Mouse (Mus musculus) erythroblast, embryonic 14.5 days (primary cell): Measurements from ENCODE around the gene Qk. TPM values are rescaled to one million over a fixed set of nuclear protein-coding genes. Genes with fewer than 3 reads are reported as not detected.

Source experiments
- H3K27me3 ChIP-seq: 2 replicates; pipeline ENCODE4 v1.6.1; 2012; ENCODE audit warnings: inconsistent platforms; ENCODE audit not compliant: control insufficient read depth
- H3K36me3 ChIP-seq: 2 replicates; pipeline ENCODE4 v1.6.1; 2012; ENCODE audit warnings: mild to moderate bottlenecking, inconsistent platforms; ENCODE audit not compliant: control insufficient read depth
- H3K4me1 ChIP-seq: 2 replicates; pipeline ENCODE4 v1.6.1; 2012; ENCODE audit warnings: inconsistent platforms; ENCODE audit not compliant: control insufficient read depth
- H3K4me3 ChIP-seq: replicated peaks from 2 replicates; pipeline ENCODE3; 2012; ENCODE audit warnings: moderate library complexity, mild to moderate bottlenecking, inconsistent platforms
- H3K9me3 ChIP-seq: 2 replicates; pipeline ENCODE4 v1.6.1; 2012; ENCODE audit warnings: low read length, inconsistent platforms, mixed read lengths; ENCODE audit not compliant: control insufficient read depth
- GATA1 ChIP-seq: IDR thresholded peaks from 2 replicates; pipeline ENCODE4 v1.6.1; 2012; ENCODE audit warnings: low read length, inconsistent platforms, mixed read lengths
- TAL1 ChIP-seq: IDR thresholded peaks from 3 replicates; pipeline ENCODE4 v1.6.1; 2012; ENCODE audit warnings: low read length, inconsistent platforms, mixed read lengths
- polyA plus RNA-seq: library from polyadenylated mRNA; stranded (reverse); fragments of >175 nt; gene quantifications from 2 replicates; pipeline ENCODE4 v1.2.3, GENCODE M21; 2012

Qk gene
- polyA plus RNA-seq, 1 experiment: 0.82 TPM

GRCm38 (mm10) chr17:10216164-10216563, 103.5 kb downstream of the Qk start:
- Histone ChIP-seq H3K9me3 (no peaks in the 10 kb centered on the region), H3K27me3 (no peaks in the 10 kb centered on the region), H3K4me1 (no peaks in the 10 kb centered on the region), H3K36me3 (peaks cover 38% of the 10 kb centered on the region), H3K4me3 (no peak overlapping the region)
- TF ChIP-seq TAL1 (no peak), GATA1 (no peak)

GRCm38 (mm10) chr17:10209154-10209777, 110.4 kb downstream of the Qk start:
- peaks cover 45% of the 10 kb centered on the region for H3K36me3 ChIP-seq
- TF ChIP-seq GATA1 (no peak), TAL1 (no peak)

DNA sequence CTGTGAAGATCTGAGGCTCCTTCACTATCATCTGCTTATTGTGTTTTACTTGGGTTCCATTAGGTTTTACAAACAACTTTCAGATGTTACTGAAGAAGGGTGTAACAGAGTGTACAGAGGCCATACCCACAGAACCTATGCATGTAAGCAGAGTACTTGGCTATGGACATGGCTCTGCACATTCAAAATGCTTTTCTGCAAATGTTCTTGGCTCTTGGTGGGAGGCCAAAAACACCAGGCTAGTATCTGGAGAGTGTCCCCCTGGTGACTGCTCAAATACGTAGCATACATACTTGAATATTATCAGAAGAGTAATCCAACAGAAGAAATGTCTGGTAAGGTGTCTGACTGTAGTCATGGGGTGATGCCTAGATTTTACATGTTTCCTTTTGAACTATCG, 121.0 kb downstream of the Qk start:
- H3K4me1 ChIP-seq: no peaks in the 10 kb centered on the region
- H3K9me3 ChIP-seq: no peaks in the 10 kb centered on the region
- H3K36me3 ChIP-seq: peaks cover 10% of the 10 kb centered on the region
- no peak for TF ChIP-seq TAL1
- TF ChIP-seq GATA1: no peak
- H3K27me3 ChIP-seq: no peaks in the 10 kb centered on the region
- H3K4me3 ChIP-seq: no peak overlapping the region

More at GRCm38 (mm10) chr17:10209154-10209777, 110.4 kb downstream of the Qk start:
- H3K4me1 ChIP-seq: no peaks in the 10 kb centered on the region
- no peak overlapping the region for H3K4me3 ChIP-seq
- no peaks in the 10 kb centered on the region for H3K9me3 ChIP-seq
- no peaks in the 10 kb centered on the region for H3K27me3 ChIP-seq

DNA sequence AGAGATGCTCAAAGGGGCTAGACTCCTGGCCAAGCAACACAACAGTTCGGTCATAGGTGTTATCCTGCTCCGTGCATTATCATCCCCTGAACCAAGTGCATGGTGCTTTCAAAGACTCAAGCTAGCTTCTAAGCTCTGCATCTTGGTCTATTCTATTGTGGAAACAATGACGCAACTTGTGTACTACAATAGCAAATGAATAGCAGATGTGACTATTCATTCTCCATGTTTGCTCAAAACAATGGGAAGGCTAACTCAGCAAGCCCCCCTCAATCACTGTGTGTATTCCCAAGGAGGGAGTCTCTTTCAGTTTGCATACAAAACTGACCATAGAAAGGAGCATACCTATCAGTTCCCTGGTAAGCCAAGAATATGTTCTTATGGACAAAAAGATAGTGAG, 121.4 kb downstream of the Qk start:
- Histone ChIP-seq H3K36me3 (peaks cover 10% of the 10 kb centered on the region), H3K9me3 (no peaks in the 10 kb centered on the region), H3K4me1 (no peaks in the 10 kb centered on the region), H3K27me3 (no peaks in the 10 kb centered on the region), H3K4me3 (no peak overlapping the region)
- TF ChIP-seq TAL1: no peak
- no peak for TF ChIP-seq GATA1

GRCm38 (mm10) chr17:10195703-10196102, 124.0 kb downstream of the Qk start:
- TF ChIP-seq GATA1: no peak
- no peak for TF ChIP-seq TAL1

GRCm38 (mm10) chr17:10190857-10191256, 128.8 kb downstream of the Qk start:
- no peak overlapping the region for H3K4me3 ChIP-seq
- no peaks in the 10 kb centered on the region for H3K27me3 ChIP-seq
- no peaks in the 10 kb centered on the region for H3K36me3 ChIP-seq
- TF ChIP-seq GATA1: no peak
- no peaks in the 10 kb centered on the region; the same call in 1 of the 2 replicates for H3K9me3 ChIP-seq
- H3K4me1 ChIP-seq: no peaks in the 10 kb centered on the region

More at GRCm38 (mm10) chr17:10195703-10196102, 124.0 kb downstream of the Qk start:
- H3K4me1 ChIP-seq: no peaks in the 10 kb centered on the region
- H3K4me3 ChIP-seq: no peak overlapping the region
- H3K27me3 ChIP-seq: no peaks in the 10 kb centered on the region
- no peaks in the 10 kb centered on the region; the same call in 1 of the 2 replicates for H3K9me3 ChIP-seq
- H3K36me3 ChIP-seq: peaks cover 7% of the 10 kb centered on the region

DNA sequence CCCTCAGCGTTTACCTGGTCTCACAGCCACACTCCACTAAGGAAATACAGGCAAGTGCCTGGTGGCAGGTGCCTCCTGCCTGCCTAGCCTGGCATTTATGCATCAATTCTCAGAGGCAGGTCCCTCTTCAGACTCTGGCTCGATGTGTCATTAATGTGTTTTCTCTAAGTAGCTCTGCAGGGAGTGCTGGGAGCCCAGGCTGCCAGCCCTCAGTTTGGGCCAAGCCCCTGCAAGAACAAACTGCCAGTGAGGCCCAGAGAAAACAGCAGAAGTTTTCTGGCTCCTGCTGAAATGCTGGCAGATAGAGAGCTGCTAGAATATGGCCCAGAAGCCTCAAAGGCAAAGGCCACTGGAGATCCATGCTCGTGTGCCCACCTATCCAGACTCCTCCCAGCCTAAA, 131.2 kb downstream of the Qk start:
- Histone ChIP-seq H3K36me3 (no peaks in the 10 kb centered on the region), H3K4me1 (no peaks in the 10 kb centered on the region), H3K4me3 (no peak overlapping the region), H3K9me3 (no peaks in the 10 kb centered on the region; the same call in 1 of the 2 replicates), H3K27me3 (no peaks in the 10 kb centered on the region)
- no peak for TF ChIP-seq GATA1

GRCm38 (mm10) chr17:10187431-10188020, 132.1 kb downstream of the Qk start:
- Histone ChIP-seq H3K36me3 (no peaks in the 10 kb centered on the region), H3K9me3 (no peaks in the 10 kb centered on the region), H3K4me1 (no peaks in the 10 kb centered on the region), H3K4me3 (no peak overlapping the region), H3K27me3 (no peaks in the 10 kb centered on the region)
- no peak for TF ChIP-seq GATA1
- no peak for TF ChIP-seq TAL1

DNA sequence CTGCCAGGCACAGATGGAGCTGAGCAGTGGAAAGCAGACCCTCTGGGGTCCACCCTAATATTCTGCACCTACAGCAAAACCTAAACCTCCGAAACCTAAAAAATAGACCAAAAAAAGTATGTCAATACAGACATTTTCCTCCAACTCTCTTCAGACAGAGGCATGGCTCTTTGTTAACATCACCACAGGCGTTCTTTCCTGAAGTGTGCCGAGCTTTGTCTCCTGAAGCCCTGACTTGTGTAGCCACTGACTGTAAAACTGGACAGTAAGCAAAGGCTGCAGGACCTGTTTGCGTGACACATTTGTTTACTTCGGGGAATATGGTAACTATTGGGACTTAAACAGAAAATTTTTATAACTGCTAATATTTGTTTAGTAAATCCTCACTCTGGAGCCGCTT, 137.9 kb downstream of the Qk start:
- no peaks in the 10 kb centered on the region for H3K4me1 ChIP-seq
- no peak overlapping the region for H3K4me3 ChIP-seq
- H3K9me3 ChIP-seq: no peaks in the 10 kb centered on the region
- TF ChIP-seq TAL1: no peak
- no peak for TF ChIP-seq GATA1
- H3K27me3 ChIP-seq: no peaks in the 10 kb centered on the region
- no peaks in the 10 kb centered on the region for H3K36me3 ChIP-seq
